26 mouse cellular contexts compared by ENCODE assay signal in the genomic region with DNA sequence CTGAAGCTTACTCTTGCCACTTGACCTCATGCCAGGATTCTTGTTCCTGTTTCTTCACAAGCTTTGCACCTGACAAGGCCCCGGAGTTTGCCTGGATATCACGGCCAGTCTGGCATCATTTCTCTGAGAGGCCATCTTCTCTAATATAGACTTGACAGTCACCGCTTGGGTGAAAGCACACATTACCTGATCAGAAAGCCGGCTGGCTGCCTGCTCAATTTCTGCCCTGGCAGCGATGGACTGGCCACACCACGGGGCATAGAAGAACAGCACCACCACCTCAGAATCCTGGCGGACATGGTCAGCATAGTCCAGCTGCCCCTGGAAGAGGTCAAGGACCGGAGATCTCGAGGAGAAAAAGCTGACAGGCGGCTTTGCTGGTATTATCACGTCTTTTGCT. TPM values are rescaled to one million over a fixed set of nuclear protein-coding genes. Genes with fewer than 3 reads are reported as not detected.
A peak's percentile ranks its signal among the peaks of the same experiment; 100 is the strongest.
DNase-seq lines count a peak whose midpoint lies in the region; ATAC-seq and TF ChIP-seq lines count a peak whose summit lies in the region.
"Had no signal": no experiment of that assay in that cellular context is flagged by ENCODE, and none has a peak within 500 bp of the region (broad histone marks: within the 10 kb centered on the region; RNA-seq: fewer than 3 reads in every experiment).

No protein-coding gene starts in this region.

- WGBS in liver, adult 2 months, result 29% methylated on average over 11 of the region's 11 CpGs
- WGBS in liver, embryonic 11.5 days, result 93% methylated on average over 11 of the region's 11 CpGs

- no peak for TF ChIP-seq POLR2A in liver, adult 2 months (IDR thresholded peaks at IDR 0.05; ENCODE audit: extremely low read depth, insufficient read depth, low read length)

- no peaks in the 10 kb centered on the region for H3K27me3 ChIP-seq in liver, adult 2 months (ENCODE audit: control insufficient read depth, insufficient read depth, low read length)
- no peaks in the 10 kb centered on the region for H3K27me3 ChIP-seq in liver, embryonic 11.5 days (replicated peaks; ENCODE audit: control insufficient read depth, insufficient read depth, low read length)
- H3K27me3 ChIP-seq: embryonic facial prominence, embryonic 13.5 days; heart, embryonic 15.5 days; limb, embryonic 12.5 days; liver, embryonic 15.5 days; midbrain, embryonic 13.5 days; neural tube, embryonic 12.5 days had no signal

- ATAC-seq in cerebellum, adult (ENCODE audit: insufficient number of reproducible peaks, low FRiP score, low TSS enrichment), result peak; percentile 81
- ATAC-seq in liver, embryonic 11.5 days (replicated peaks; ENCODE audit: low FRiP score), result no peak
- ATAC-seq in megakaryocyte, adult 5-6 weeks (ENCODE audit: poor library complexity, severe bottlenecking), result no peak
- ATAC-seq: CD4-positive, CD25-positive, alpha-beta regulatory T cell, adult 4 months; forebrain, embryonic 14.5 days; hindbrain, postnatal 0 days; midbrain, embryonic 13.5 days had no signal

- no peak for DNase-seq in cerebellum, postnatal 4 days (ENCODE audit: low spot score in 2 of 2)
- DNase-seq in liver, adult 2 months (ENCODE audit: extremely low read depth, low read depth, low spot score), result peak; percentile 46
- no peak for DNase-seq in liver, embryonic 11.5 days (ENCODE audit: low spot score)
- DNase-seq in cerebellum, postnatal 36 days, result peak; percentile 57 to 63
- DNase-seq in lung, adult 18-20 months, result no peak
- no peak for DNase-seq in right cerebral cortex, postnatal 14 days
- DNase-seq: adrenal gland, postnatal 36 days; gastrocnemius, postnatal 25 days; heart, adult 2 months; layer of hippocampus, adult 9-11 months; lung, postnatal 10 days; thymus, postnatal 14 days had no signal

- H3K9ac ChIP-seq in liver, adult 2 months (ENCODE audit: low read depth, low read length), result no peak overlapping the region
- no peak overlapping the region for H3K9ac ChIP-seq in liver, embryonic 11.5 days (ENCODE audit: low read depth, low read length)
- H3K9ac ChIP-seq: embryonic facial prominence, embryonic 13.5 days; heart, embryonic 15.5 days; limb, embryonic 12.5 days; liver, embryonic 15.5 days; midbrain, embryonic 13.5 days; neural tube, embryonic 12.5 days had no signal

- H3K4me2 ChIP-seq in liver, embryonic 11.5 days, result no peak overlapping the region
- H3K4me2 ChIP-seq: embryonic facial prominence, embryonic 13.5 days; heart, embryonic 15.5 days; limb, embryonic 12.5 days; liver, embryonic 15.5 days; midbrain, embryonic 13.5 days; neural tube, embryonic 12.5 days had no signal

- H3K4me3 ChIP-seq in liver, adult 2 months (ENCODE audit: insufficient read depth, low read depth, low read length), result no peak overlapping the region
- H3K4me3 ChIP-seq in liver, embryonic 11.5 days (ENCODE audit: low read depth, low read length), result no peak overlapping the region
- H3K4me3 ChIP-seq: embryonic facial prominence, embryonic 13.5 days; heart, adult 2 months; heart, embryonic 15.5 days; hindbrain, embryonic 10.5 days; left cerebral cortex, adult 2 months; limb, embryonic 12.5 days; liver, embryonic 15.5 days; midbrain, embryonic 13.5 days; neural tube, embryonic 12.5 days had no signal

- H3K79me2 ChIP-seq in liver, adult 2 months (ENCODE audit: control insufficient read depth, insufficient read depth, low read length), result peaks cover 22% of the 10 kb centered on the region; the same call in 1 of the 2 replicates

- H3K27ac ChIP-seq in liver, adult 2 months (replicated peaks; ENCODE audit: insufficient read depth, low read depth, low read length), result no peak overlapping the region
- H3K27ac ChIP-seq in liver, embryonic 11.5 days (ENCODE audit: low read depth, low read length), result no peak overlapping the region
- H3K27ac ChIP-seq: embryonic facial prominence, embryonic 13.5 days; heart, adult 2 months; heart, embryonic 15.5 days; hindbrain, embryonic 10.5 days; hindbrain, postnatal 0 days; kidney, postnatal 0 days; left cerebral cortex, adult 2 months; limb, embryonic 12.5 days; liver, embryonic 15.5 days; midbrain, embryonic 13.5 days; neural tube, embryonic 12.5 days had no signal

- no peaks in the 10 kb centered on the region for H3K9me3 ChIP-seq in liver, embryonic 11.5 days (ENCODE audit: control insufficient read depth, low read length)
- H3K9me3 ChIP-seq: embryonic facial prominence, embryonic 13.5 days; heart, embryonic 15.5 days; hindbrain, embryonic 10.5 days; limb, embryonic 12.5 days; liver, embryonic 15.5 days; midbrain, embryonic 13.5 days; neural tube, embryonic 12.5 days had no signal

- peaks cover 44% of the 10 kb centered on the region for H3K36me3 ChIP-seq in liver, adult 2 months (ENCODE audit: control insufficient read depth, insufficient read depth, low read length)
- peaks cover 13% of the 10 kb centered on the region; the same call in 1 of the 2 replicates for H3K36me3 ChIP-seq in liver, embryonic 11.5 days (ENCODE audit: control insufficient read depth, insufficient read depth, low read length)

- TF ChIP-seq CTCF in liver, adult 2 months (IDR thresholded peaks at IDR 0.05; ENCODE audit: low read depth, low read length), result no peak

- peaks cover 14% of the 10 kb centered on the region for H3K4me1 ChIP-seq in liver, adult 2 months (ENCODE audit: control insufficient read depth, insufficient read depth, low read length)
- peaks cover 13% of the 10 kb centered on the region for H3K4me1 ChIP-seq in liver, embryonic 11.5 days (replicated peaks; ENCODE audit: control insufficient read depth, insufficient read depth, low read length)

RNA-seq across cellular contexts. Expression of a gene that starts 6.1 kb away (rescaled TPM):
- 12.1 and 12.4 TPM in 2 replicates for total RNA-seq in liver, adult 2 months (2014; rRNA removed)
- polyA plus RNA-seq in liver, adult 2 months (2012; rRNA removed), result 23.6 and 26.5 TPM in 2 replicates
- 36.5 and 38.0 TPM in 2 replicates for polyA plus RNA-seq in liver, embryonic 11.5 days (2014; fragmentation: Nextera tagmentation; extraction: Ambion mirVana)
- 29.0 and 30.3 TPM in 2 replicates for total RNA-seq in megakaryocyte, adult 5-6 weeks (2015)
- total RNA-seq in megakaryocyte, adult 5-6 weeks (2017), result 19.3 and 22.9 TPM in 2 replicates

RNA-seq across cellular contexts. Expression of a gene that starts 47.9 kb away (rescaled TPM):
- 45.2 and 56.8 TPM in 2 replicates for total RNA-seq in liver, adult 2 months (2014; rRNA removed)
- 17.7 and 25.3 TPM in 2 replicates for polyA plus RNA-seq in liver, adult 2 months (2012; rRNA removed)
- 87.9 and 92.2 TPM in 2 replicates for polyA plus RNA-seq in liver, embryonic 11.5 days (2014; fragmentation: Nextera tagmentation; extraction: Ambion mirVana)
- 161 and 183 TPM in 2 replicates for total RNA-seq in megakaryocyte, adult 5-6 weeks (2015)
- 221 and 259 TPM in 2 replicates for total RNA-seq in megakaryocyte, adult 5-6 weeks (2017)

Comparison
In these comparisons a context has a peak if more than half of its experiments do, and no peak if none do; other contexts are left out.
1. DNase-seq: peak in liver, adult 2 months (single experiment) and cerebellum, postnatal 36 days (2 of 2); none in cerebellum, postnatal 4 days (0 of 2), liver, embryonic 11.5 days (single experiment), lung, adult 18-20 months (0 of 2) and right cerebral cortex, postnatal 14 days (single experiment).